Mouse (Mus musculus): Measurements from ENCODE around the gene Nit2. TPM values are rescaled to one million over a fixed set of nuclear protein-coding genes. Genes with fewer than 3 reads are reported as not detected.

Gene Nit2
- polyA plus RNA-seq, 1 experiment from 2014 or later: 52.6 TPM

GRCm38 (mm10) chr16:57171161-57171560, 4.0 kb upstream of the Nit2 start:
- no peak for DNase-seq (ENCODE audit: low spot score)
- H3K36me3 ChIP-seq (ENCODE audit: control insufficient read depth, insufficient read depth, low read length): no peaks in the 10 kb centered on the region
- H3K27ac ChIP-seq (ENCODE audit: low read depth, low read length): no peak overlapping the region
- ATAC-seq (replicated peaks; ENCODE audit: low FRiP score): no peak
- no peak overlapping the region for H3K4me3 ChIP-seq (ENCODE audit: low read depth, low read length)
- WGBS: 94% methylated on average over 8 of the region's 8 CpGs
- no peak overlapping the region for H3K9ac ChIP-seq (ENCODE audit: low read length)
- H3K4me1 ChIP-seq (replicated peaks; ENCODE audit: control insufficient read depth, insufficient read depth, low read length): no peaks in the 10 kb centered on the region
- H3K27me3 ChIP-seq (ENCODE audit: control insufficient read depth, insufficient read depth, low read length): no peaks in the 10 kb centered on the region
- H3K4me2 ChIP-seq (ENCODE audit: low read depth, low read length, severe bottlenecking): no peak overlapping the region
- no peaks in the 10 kb centered on the region for H3K9me3 ChIP-seq (ENCODE audit: control insufficient read depth, low read length)

DNA sequence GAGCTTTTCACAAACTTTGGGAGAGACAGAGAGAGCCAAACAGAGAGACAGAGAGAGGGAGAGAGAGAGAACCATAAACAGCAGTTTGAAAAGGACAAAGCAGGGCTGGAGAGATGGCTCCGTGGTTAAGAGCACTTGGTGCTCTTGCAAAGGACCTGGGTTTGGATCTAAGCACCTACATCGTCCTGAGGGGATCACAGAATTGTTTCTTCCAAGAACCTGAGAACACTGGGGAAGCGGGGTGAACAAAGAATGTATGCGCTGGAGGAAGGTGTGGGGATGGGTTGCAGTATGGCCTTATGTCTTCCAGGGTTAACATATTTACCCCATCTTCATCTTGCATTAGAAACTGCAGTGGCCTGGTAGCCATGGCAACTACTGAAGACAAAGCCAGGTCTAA, 1.1 kb upstream of the Nit2 start:
- H3K27ac ChIP-seq (ENCODE audit: low read depth, low read length): no peak overlapping the region
- WGBS: 58% methylated on average over 4 of the region's 4 CpGs

DNA sequence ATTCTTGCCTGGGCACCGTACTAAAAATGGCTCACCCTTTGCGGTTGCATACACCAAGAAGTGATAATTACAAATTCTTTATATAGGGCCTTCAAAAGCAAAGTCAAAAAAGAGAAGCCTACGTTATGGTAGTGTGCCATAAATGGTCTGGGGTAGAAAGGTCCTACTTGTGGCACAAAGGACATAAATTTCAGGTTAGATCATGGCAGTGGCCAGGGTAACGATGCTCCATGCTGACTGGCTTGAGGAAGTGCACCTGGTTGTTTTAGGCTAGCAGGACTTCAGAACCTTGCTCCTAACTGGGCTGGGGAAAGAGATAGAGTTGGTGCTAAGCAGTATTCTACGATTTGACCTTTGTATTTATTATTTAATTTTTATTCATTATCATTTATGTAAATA, 372 bp upstream of the Nit2 start:
- H3K4me3 ChIP-seq (ENCODE audit: low read depth, low read length): peak overlapping the region; percentile 70
- WGBS: 40% methylated on average over 5 of the region's 5 CpGs
- DNase-seq (ENCODE audit: low spot score): no peak
- H3K9ac ChIP-seq (ENCODE audit: low read length): no peak overlapping the region; the same call in none of the 2 replicates
- no peaks in the 10 kb centered on the region for H3K9me3 ChIP-seq (ENCODE audit: control insufficient read depth, low read length)
- H3K27ac ChIP-seq (ENCODE audit: low read depth, low read length): no peak overlapping the region
- peak; percentile 60 for ATAC-seq (replicated peaks; ENCODE audit: low FRiP score)
- no peaks in the 10 kb centered on the region for H3K4me1 ChIP-seq (replicated peaks; ENCODE audit: control insufficient read depth, insufficient read depth, low read length)
- peak overlapping the region; percentile 68 for H3K4me2 ChIP-seq (ENCODE audit: low read depth, low read length, severe bottlenecking)
- H3K36me3 ChIP-seq (ENCODE audit: control insufficient read depth, insufficient read depth, low read length): no peaks in the 10 kb centered on the region
- H3K27me3 ChIP-seq (ENCODE audit: control insufficient read depth, insufficient read depth, low read length): no peaks in the 10 kb centered on the region

More for the DNA sequence above, 1.1 kb upstream of the Nit2 start:
- Histone ChIP-seq H3K4me1 (replicated peaks; ENCODE audit: control insufficient read depth, insufficient read depth, low read length) (no peaks in the 10 kb centered on the region), H3K4me2 (ENCODE audit: low read depth, low read length, severe bottlenecking) (no peak overlapping the region), H3K9ac (ENCODE audit: low read length) (no peak overlapping the region), H3K36me3 (ENCODE audit: control insufficient read depth, insufficient read depth, low read length) (no peaks in the 10 kb centered on the region), H3K9me3 (ENCODE audit: control insufficient read depth, low read length) (no peaks in the 10 kb centered on the region), H3K4me3 (ENCODE audit: low read depth, low read length) (no peak overlapping the region), H3K27me3 (ENCODE audit: control insufficient read depth, insufficient read depth, low read length) (no peaks in the 10 kb centered on the region)
- DNase-seq (ENCODE audit: low spot score) (no peak), ATAC-seq (replicated peaks; ENCODE audit: low FRiP score) (no peak)

GRCm38 (mm10) chr16:57166086-57166485, 1.1 kb downstream of the Nit2 start:
- Histone ChIP-seq H3K4me3 (ENCODE audit: low read depth, low read length) (peak overlapping the region; percentile 70), H3K27ac (ENCODE audit: low read depth, low read length) (no peak overlapping the region), H3K27me3 (ENCODE audit: control insufficient read depth, insufficient read depth, low read length) (no peaks in the 10 kb centered on the region), H3K9ac (ENCODE audit: low read length) (no peak overlapping the region), H3K9me3 (ENCODE audit: control insufficient read depth, low read length) (no peaks in the 10 kb centered on the region), H3K4me2 (ENCODE audit: low read depth, low read length, severe bottlenecking) (peak overlapping the region; percentile 68; the same call in 1 of the 2 replicates), H3K36me3 (ENCODE audit: control insufficient read depth, insufficient read depth, low read length) (no peaks in the 10 kb centered on the region), H3K4me1 (replicated peaks; ENCODE audit: control insufficient read depth, insufficient read depth, low read length) (no peaks in the 10 kb centered on the region)
- DNase-seq (ENCODE audit: low spot score): no peak
- WGBS: 90% methylated on average over 6 of the region's 6 CpGs
- ATAC-seq (replicated peaks; ENCODE audit: low FRiP score): no peak

DNA sequence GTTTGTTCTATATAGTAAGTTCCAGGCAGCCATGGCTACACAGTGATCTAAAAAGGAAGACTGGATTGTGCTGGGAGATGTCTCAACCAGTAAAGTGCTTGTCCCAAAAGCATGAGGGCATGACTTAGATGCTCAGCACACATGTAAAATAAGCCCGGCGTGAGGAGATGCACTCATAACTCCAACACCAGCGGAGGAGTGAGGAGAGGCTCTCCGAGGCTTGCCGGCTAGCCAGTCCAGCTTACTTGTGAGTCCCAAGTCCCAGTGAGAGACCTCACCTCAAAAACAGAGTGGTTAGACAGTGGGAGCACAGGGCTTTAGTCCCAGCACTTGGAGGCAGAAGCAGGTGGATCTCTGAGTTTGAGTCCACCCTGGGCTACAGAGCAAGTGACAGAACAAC, 2.0 kb downstream of the Nit2 start:
- Histone ChIP-seq H3K27me3 (ENCODE audit: control insufficient read depth, insufficient read depth, low read length) (no peaks in the 10 kb centered on the region), H3K9ac (ENCODE audit: low read length) (no peak overlapping the region), H3K36me3 (ENCODE audit: control insufficient read depth, insufficient read depth, low read length) (no peaks in the 10 kb centered on the region), H3K4me2 (ENCODE audit: low read depth, low read length, severe bottlenecking) (no peak overlapping the region), H3K27ac (ENCODE audit: low read depth, low read length) (no peak overlapping the region), H3K9me3 (ENCODE audit: control insufficient read depth, low read length) (no peaks in the 10 kb centered on the region), H3K4me3 (ENCODE audit: low read depth, low read length) (no peak overlapping the region), H3K4me1 (replicated peaks; ENCODE audit: control insufficient read depth, insufficient read depth, low read length) (no peaks in the 10 kb centered on the region)
- ATAC-seq (replicated peaks; ENCODE audit: low FRiP score) (no peak), DNase-seq (ENCODE audit: low spot score) (no peak)
- WGBS: 96% methylated on average over 5 of the region's 5 CpGs

DNA sequence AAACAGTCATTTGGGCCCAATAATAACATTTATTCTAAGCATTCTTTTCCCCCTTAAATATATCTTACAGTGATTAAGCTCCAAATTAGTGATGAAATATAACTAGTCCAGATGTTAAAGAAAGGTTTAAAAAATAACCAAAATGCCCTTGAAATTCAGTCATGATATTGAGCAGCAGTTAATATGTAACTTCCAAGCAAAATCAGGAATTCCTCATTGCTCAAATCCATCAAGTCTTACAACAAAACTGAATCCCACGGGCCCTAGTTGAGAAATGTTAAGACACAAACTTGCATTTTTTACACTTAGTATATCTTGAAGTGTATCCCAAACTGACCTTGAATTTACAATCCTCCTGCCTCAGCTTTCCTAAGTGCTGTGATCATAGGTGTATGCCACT, 3.4 kb downstream of the Nit2 start:
- H3K9ac ChIP-seq (ENCODE audit: low read length): no peak overlapping the region
- H3K36me3 ChIP-seq (ENCODE audit: control insufficient read depth, insufficient read depth, low read length): no peaks in the 10 kb centered on the region
- no peak overlapping the region for H3K27ac ChIP-seq (ENCODE audit: low read depth, low read length)
- WGBS: 87% methylated on average over 1 of the region's 1 CpGs
- no peaks in the 10 kb centered on the region for H3K4me1 ChIP-seq (replicated peaks; ENCODE audit: control insufficient read depth, insufficient read depth, low read length)
- no peaks in the 10 kb centered on the region for H3K27me3 ChIP-seq (ENCODE audit: control insufficient read depth, insufficient read depth, low read length)
- no peak for DNase-seq (ENCODE audit: low spot score)
- no peak overlapping the region for H3K4me3 ChIP-seq (ENCODE audit: low read depth, low read length)
- H3K9me3 ChIP-seq (ENCODE audit: control insufficient read depth, low read length): no peaks in the 10 kb centered on the region
- H3K4me2 ChIP-seq (ENCODE audit: low read depth, low read length, severe bottlenecking): no peak overlapping the region
- ATAC-seq (replicated peaks; ENCODE audit: low FRiP score): no peak

DNA sequence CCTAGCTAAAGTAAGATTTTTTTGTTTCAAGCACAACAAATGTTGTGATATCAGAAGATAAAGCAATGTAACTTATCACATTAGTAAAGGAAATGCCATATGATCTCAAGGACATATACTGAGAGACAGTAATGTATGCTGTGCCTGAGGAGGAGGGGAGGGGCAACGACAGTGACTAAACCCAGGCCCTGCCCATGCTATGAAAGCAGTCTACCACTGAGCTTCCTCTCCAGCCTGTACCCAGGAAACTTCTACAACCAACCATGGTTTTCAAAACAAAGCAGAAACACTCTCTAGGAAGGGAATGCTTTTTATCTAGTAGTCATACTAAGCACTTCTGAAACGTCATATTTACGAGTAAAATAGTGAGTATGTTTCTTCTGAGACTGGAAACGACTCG, 4.3 kb downstream of the Nit2 start:
- no peak overlapping the region for H3K9ac ChIP-seq (ENCODE audit: low read length)
- DNase-seq (ENCODE audit: low spot score) (no peak), ATAC-seq (replicated peaks; ENCODE audit: low FRiP score) (no peak)
- no peaks in the 10 kb centered on the region for H3K9me3 ChIP-seq (ENCODE audit: control insufficient read depth, low read length)
- no peak overlapping the region for H3K27ac ChIP-seq (ENCODE audit: low read depth, low read length)
- H3K4me3 ChIP-seq (ENCODE audit: low read depth, low read length): no peak overlapping the region
- no peak overlapping the region for H3K4me2 ChIP-seq (ENCODE audit: low read depth, low read length, severe bottlenecking)
- H3K4me1 ChIP-seq (replicated peaks; ENCODE audit: control insufficient read depth, insufficient read depth, low read length): no peaks in the 10 kb centered on the region
- WGBS: 92% methylated on average over 5 of the region's 5 CpGs
- H3K27me3 ChIP-seq (ENCODE audit: control insufficient read depth, insufficient read depth, low read length): no peaks in the 10 kb centered on the region
- H3K36me3 ChIP-seq (ENCODE audit: control insufficient read depth, insufficient read depth, low read length): no peaks in the 10 kb centered on the region

- 74% methylated on average over 7 of the region's 7 CpGs for WGBS
- Histone ChIP-seq H3K9ac (ENCODE audit: low read length) (no peak overlapping the region), H3K4me1 (replicated peaks; ENCODE audit: control insufficient read depth, insufficient read depth, low read length) (no peaks in the 10 kb centered on the region), H3K27ac (ENCODE audit: low read depth, low read length) (no peak overlapping the region), H3K27me3 (ENCODE audit: control insufficient read depth, insufficient read depth, low read length) (no peaks in the 10 kb centered on the region), H3K36me3 (ENCODE audit: control insufficient read depth, insufficient read depth, low read length) (no peaks in the 10 kb centered on the region; the same call in 1 of the 2 replicates), H3K4me2 (ENCODE audit: low read depth, low read length, severe bottlenecking) (no peak overlapping the region), H3K4me3 (ENCODE audit: low read depth, low read length) (no peak overlapping the region), H3K9me3 (ENCODE audit: control insufficient read depth, low read length) (no peaks in the 10 kb centered on the region)
- ATAC-seq (replicated peaks; ENCODE audit: low FRiP score) (no peak), DNase-seq (ENCODE audit: low spot score) (no peak)
Observed at GRCm38 (mm10) chr16:57159835-57160234, 7.3 kb downstream of the Nit2 start.

- Histone ChIP-seq H3K4me1 (replicated peaks; ENCODE audit: control insufficient read depth, insufficient read depth, low read length) (no peaks in the 10 kb centered on the region), H3K27me3 (ENCODE audit: control insufficient read depth, insufficient read depth, low read length) (no peaks in the 10 kb centered on the region), H3K4me2 (ENCODE audit: low read depth, low read length, severe bottlenecking) (no peak overlapping the region), H3K27ac (ENCODE audit: low read depth, low read length) (no peak overlapping the region), H3K36me3 (ENCODE audit: control insufficient read depth, insufficient read depth, low read length) (no peaks in the 10 kb centered on the region; the same call in 1 of the 2 replicates), H3K9me3 (ENCODE audit: control insufficient read depth, low read length) (no peaks in the 10 kb centered on the region), H3K9ac (ENCODE audit: low read length) (no peak overlapping the region), H3K4me3 (ENCODE audit: low read depth, low read length) (no peak overlapping the region)
- 84% methylated on average over 4 of the region's 4 CpGs for WGBS
- DNase-seq (ENCODE audit: low spot score) (no peak), ATAC-seq (replicated peaks; ENCODE audit: low FRiP score) (no peak)
Observed at GRCm38 (mm10) chr16:57157728-57158127, 9.4 kb downstream of the Nit2 start.
